Comparison of ENCODE assay signal across 25 mouse cellular contexts in the genomic region with DNA sequence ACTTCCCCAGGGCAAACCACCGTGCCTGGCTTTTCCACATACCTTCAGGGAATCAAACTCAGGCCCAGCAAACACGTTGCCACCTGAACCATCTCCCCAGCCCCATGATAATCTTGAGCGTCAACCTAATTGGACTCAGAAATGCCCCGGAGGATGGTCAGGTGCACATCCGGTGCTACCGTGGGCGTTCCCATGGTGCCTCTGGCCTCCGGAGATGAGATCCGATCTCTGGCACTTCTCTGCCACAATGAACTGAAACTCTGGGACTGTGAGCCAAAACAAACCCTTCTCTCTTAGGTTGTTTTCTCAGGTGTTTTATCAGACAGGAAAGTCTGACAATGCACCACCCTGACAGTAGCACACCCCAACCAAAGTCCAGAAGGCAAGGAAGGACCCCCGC.
"Had no signal": no experiment of that assay in that cellular context is flagged by ENCODE, and none has a peak within 500 bp of the region (broad histone marks: within the 10 kb centered on the region; RNA-seq: fewer than 3 reads in every experiment).

No protein-coding gene starts in this region.

- H3K9me3 ChIP-seq: intestine, embryonic 15.5 days; kidney, embryonic 15.5 days; limb, embryonic 13.5 days; liver, embryonic 12.5 days; liver, embryonic 15.5 days; lung, embryonic 15.5 days; midbrain, embryonic 15.5 days; neural tube, embryonic 12.5 days had no signal

- H3K27me3 ChIP-seq: intestine, embryonic 15.5 days; kidney, embryonic 15.5 days; limb, embryonic 13.5 days; liver, embryonic 15.5 days; lung, embryonic 15.5 days; megakaryocyte, embryonic 14.5 days; midbrain, embryonic 15.5 days; neural tube, embryonic 12.5 days had no signal

- H3K4me2 ChIP-seq: intestine, embryonic 15.5 days; kidney, embryonic 15.5 days; limb, embryonic 13.5 days; liver, embryonic 12.5 days; liver, embryonic 15.5 days; lung, embryonic 15.5 days; midbrain, embryonic 11.5 days; midbrain, embryonic 15.5 days; neural tube, embryonic 12.5 days had no signal

- H3K9ac ChIP-seq: intestine, embryonic 15.5 days; kidney, embryonic 15.5 days; liver, embryonic 12.5 days; liver, embryonic 15.5 days; lung, embryonic 15.5 days; midbrain, embryonic 15.5 days; neural tube, embryonic 12.5 days had no signal

- H3K4me3 ChIP-seq: intestine, embryonic 15.5 days; kidney, embryonic 15.5 days; left cerebral cortex, adult 2 months; limb, embryonic 13.5 days; liver, embryonic 12.5 days; liver, embryonic 15.5 days; lung, embryonic 15.5 days; megakaryocyte, embryonic 14.5 days; midbrain, embryonic 15.5 days; neural tube, embryonic 12.5 days had no signal

- H3K36me3 ChIP-seq: intestine, embryonic 15.5 days; kidney, embryonic 15.5 days; limb, embryonic 13.5 days; liver, embryonic 12.5 days; liver, embryonic 15.5 days; lung, embryonic 15.5 days; midbrain, embryonic 15.5 days; neural tube, embryonic 12.5 days had no signal

- DNase-seq: kidney, adult 11 months; kidney, adult 8-10 months; kidney, postnatal 36 days; layer of hippocampus, postnatal 36 days; liver; lung, adult 18-20 months; lung, postnatal 10 days; lung, postnatal 36 days; retina, postnatal 1 day; right cerebral cortex, postnatal 25 days; spleen, adult 18-20 months; thymus, adult 2 months; thymus, postnatal 14 days; thymus, postnatal 4 days had no signal

- ATAC-seq: liver, embryonic 12.5 days; midbrain, embryonic 15.5 days had no signal

- H3K27ac ChIP-seq: kidney, embryonic 15.5 days; left cerebral cortex, adult 2 months; liver, embryonic 12.5 days; liver, embryonic 15.5 days; lung, embryonic 15.5 days; midbrain, embryonic 15.5 days; neural tube, embryonic 12.5 days had no signal

- H3K4me1 ChIP-seq: liver, embryonic 12.5 days; liver, embryonic 15.5 days; megakaryocyte, embryonic 14.5 days; midbrain, embryonic 15.5 days had no signal
